Mouse (Mus musculus) cerebellum, adult (tissue): ENCODE measurements around the gene Cd86.

ENCODE experiments used
- ATAC-seq: cut with Nextera tagmentation; 2 replicates; pipeline ENCODE4 v1.9.2; 2017; ENCODE audit warnings: mild to moderate bottlenecking, moderate library complexity, mixed read lengths; ENCODE audit not compliant: insufficient number of reproducible peaks, low FRiP score, low TSS enrichment

Gene Cd86

DNA sequence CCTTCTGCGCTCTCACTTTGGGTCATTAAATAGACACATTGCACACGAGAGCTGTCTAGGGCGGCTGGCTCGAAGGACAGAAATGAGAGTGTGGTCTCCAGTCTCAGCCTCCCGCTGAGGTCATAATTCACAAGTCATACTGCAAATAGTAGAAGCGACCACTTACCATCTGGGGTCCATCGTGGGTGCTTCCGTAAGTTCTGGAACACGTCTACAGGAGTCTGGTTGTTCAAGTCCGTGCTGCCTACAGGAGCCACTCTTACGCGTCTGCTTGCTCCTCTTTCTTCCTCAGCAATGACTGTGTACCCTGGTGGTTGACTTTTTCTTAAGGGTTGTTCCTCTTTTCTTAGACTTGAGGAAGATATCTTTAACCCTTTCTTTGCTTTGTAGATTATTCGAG, at the start of gene Cd86:
Gene Cd86 (minus strand): TSS at position 300 of the 400 bp plus-strand sequence.
- no peak for ATAC-seq

DNA sequence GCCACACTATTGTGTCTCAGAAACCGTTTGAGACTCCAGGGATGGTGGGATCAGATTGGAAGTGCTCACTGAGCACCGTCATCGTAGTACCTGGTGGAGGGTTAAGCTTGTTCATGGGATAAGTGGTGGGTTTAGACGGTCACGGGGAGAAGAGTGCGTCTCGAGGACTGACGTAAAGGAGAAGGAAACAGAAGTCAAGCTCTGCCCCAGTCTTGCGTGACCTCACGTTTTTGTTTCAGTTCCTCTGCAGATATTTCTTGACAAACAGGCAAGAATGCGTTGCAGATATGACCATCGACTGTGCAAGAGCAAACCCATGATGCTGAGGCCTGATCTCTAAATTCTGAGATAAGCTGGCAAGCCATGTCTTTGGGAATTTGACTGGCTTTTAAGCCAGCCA, 45.9 kb upstream of the Cd86 start:
- ATAC-seq = no peak

DNA sequence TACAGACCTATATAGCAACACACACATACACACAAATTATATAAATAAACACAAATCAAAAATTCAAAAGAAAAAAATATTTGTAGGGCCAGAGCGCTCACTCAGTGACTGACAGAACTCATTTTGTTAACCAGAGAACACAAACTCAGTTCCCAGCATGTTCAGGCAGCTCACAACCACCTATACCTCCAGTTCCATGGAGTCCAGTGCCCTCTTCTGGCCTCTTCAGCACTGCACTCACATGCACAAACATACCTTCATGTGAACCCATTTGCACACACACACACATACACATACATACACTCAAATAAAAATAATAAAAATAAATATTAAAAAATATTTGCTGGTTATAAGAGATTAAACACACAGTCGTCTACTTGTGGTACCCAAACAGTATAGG, 44.9 kb upstream of the Cd86 start:
- ATAC-seq = no peak

DNA sequence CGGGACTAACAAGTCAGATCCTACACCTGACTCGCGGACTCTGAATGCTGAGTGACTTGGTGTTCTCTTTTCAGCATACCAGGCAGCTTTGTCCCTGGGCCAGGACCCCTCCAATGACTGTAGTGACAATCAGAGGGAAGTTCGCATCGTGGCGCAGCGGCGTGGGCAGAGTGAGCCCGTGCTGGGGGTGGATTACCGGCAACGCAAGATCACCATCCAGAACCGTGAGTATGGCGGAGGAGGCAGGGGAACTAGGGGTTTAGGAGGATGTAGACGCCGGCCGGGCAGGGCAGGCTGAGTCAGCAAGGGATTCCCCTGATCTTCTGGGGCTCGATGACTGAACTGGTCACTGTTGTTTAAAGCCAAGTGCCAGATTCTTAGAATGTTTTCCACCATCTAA, 43.5 kb upstream of the Cd86 start:
- no peak for ATAC-seq

DNA sequence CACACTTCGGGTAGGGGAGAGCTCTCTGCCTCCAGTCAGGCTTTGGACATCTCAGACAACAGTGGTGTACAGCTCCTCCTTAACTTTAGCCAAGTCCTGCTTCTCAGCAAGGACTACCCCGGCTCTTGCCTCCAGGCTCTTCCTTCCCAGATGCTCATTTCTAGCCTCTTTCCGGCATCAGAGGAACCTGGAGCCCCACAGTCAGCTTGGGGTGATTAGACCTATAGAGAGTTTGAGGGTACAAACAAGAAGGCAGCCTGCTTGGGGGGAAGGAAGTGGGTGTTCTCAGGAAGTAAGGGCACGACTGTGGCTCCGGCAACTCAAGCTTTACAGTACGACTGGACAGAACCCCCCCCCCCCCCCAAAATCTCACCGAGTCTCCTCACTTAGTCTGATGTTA, 42.9 kb upstream of the Cd86 start:
- no peak for ATAC-seq

DNA sequence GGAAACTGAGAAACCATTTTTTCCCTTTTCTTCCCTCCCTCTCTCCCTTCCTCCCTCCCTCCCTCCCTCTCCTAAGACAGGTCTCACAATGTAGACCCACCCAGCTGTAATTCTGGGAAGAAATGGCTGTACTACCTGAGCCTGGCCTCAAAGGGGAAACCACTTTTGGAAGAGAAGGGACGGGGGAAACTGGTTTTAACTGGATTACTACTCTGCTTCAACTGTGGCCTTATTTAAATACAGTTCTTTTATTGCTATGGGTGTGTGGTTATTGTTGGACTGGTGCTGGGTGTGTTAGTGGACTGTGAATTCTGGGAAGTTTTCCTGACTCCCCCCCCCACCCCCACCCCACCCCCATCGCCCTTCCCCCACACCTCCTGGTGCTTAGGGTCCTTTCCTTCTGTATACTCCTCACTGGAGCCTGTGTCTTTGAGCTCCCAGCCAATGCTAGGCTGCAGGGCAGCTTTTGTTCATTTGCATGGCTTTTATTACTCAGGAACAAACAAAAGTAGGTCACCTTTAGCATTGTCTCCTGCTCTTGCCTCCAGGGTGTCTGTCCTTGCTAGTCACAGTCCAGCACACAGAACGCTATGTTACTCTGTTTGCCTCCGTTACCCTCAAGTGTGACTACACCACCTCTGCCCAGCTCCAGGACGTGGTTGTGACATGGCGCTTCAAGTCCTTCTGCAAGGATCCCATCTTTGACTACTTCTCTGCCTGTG, 42.0 kb upstream of the Cd86 start:
- 0 out of 2 replicates have a peak, but pooled peaks have one; percentile 31 for ATAC-seq

DNA sequence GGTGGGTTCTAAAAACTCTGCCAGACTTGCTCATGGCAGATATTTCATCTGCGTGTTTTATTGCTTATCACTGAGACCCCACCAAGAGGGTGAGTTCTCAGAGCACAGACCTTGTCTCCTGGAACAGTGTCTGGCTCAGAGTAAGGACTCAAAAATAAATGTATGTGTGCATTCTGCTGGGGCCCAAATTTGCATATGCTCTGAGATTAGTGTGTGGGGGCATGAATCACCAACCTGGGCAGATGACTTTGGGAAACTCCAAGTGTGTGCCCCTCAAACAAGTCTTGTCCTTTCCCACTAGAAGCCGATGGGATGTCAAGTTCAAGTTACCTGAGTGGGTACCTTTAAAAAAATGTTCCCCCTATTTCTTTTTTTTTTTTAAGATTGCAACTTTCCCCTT, 34.6 kb upstream of the Cd86 start:
- no peak for ATAC-seq

DNA sequence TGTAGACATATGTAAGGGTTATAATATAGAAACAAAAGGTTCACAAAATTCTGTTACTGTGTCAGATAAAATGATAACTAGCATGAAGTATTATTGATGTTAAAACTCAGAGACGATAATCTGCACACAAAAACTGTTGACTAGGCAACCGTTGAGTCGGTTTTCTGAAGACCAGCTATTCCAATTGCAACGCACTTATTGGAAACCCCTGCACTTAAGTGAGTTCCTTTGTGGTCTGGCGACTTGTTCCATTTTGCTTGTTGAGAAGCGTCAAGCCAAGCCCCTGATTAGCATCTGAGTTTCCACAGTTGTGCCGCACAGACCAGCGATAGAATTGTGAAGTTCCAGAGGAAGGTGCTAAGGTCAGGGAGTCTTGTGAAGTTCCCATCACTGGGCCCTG, 31.4 kb upstream of the Cd86 start:
- no peak for ATAC-seq

DNA sequence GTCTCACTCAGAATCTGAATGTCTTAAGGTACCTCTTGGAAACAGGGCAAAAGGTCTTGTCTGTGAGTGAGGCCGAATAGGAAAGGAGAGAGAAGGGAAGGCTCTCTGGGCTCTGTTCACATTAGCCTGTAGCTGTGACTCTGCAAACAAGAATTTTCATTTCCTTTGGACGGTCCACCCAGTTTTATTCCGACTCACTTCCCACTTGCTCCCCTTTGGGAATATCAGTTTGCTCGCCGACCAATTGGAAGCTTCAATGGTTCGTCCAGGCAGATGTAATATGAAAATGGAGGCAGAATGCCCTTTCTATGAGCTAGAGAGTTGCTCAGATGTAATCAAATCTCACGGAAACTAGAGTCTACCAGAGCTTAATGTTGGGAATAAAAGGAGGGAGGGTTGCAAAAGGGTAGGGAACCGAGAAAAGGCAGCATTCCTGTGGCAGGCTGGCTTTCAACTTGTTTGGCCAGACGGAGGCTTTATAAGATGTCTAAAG, 29.0 kb upstream of the Cd86 start:
- no peak for ATAC-seq

DNA sequence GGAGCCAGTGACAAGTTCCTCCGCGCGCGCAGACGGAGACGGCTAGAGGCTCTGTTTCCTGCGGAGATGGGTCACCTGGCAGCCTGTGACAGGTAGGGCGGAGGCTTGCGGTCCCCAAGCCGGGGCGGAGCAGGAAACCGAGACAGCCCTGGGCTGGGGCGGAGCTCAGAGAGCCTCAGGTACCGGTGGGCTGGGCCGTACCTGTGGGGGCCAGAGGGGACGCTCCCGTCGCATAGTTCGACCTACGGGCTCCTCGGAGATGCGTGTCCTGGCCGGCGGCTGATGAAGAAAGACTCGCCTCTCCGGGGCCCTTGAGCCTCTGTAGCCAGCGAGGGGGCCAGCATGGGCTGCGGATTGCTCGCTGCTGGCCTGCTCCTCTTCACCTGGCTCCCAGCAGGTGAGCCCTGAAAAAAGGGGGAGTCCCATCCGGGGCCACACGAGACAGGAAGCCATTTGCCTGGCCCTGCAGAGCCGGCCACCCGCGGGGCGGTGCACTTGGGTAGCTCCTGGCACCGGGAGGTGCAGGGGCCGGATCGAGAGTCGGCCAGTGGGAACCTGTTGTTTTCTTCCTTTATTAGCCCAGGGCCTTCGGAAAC, 28.0 kb upstream of the Cd86 start, which contains the start of gene Ildr1:
Gene Ildr1 (plus strand): TSS at position 161 of the 596 bp plus-strand sequence.
- ATAC-seq = no peak

DNA sequence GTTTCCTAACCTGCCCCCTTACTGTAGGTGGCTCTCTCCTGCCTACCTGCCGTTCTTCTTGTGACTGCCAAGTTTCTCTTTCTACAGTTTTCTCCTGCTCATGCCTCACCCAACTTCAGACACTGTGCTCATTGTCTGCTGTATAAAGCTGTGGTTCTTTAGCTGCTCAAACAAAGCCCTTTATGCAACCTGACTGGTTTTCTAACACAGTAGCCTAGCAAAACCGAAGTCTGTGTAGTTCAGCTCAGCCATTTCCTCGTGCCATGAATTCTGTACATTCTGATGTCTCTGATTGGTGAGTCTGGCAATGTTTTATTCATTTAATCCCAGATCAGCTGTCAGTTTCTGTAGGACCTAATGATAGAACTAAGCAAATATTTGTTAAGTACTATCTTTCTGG, 25.6 kb upstream of the Cd86 start:
- ATAC-seq = no peak

DNA sequence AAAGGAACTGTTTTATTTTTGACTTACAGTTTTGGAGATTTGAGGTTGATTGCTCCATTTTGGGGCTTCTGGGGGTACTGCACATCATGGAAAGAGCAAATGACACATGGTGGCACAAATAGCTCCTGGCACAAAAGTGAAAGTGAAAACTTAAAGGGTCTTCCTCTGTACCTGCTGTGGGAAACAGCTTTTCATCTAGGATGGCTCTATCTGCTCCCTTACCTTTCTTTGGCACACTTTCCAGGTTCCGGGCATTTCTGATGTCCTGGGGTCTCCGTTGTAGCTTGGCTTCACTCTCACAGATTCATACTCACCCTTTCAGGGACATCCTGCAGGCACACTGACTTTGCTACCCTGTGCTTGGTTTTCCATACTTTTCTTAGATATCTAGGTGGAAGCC, 22.2 kb upstream of the Cd86 start:
- ATAC-seq = no peak

DNA sequence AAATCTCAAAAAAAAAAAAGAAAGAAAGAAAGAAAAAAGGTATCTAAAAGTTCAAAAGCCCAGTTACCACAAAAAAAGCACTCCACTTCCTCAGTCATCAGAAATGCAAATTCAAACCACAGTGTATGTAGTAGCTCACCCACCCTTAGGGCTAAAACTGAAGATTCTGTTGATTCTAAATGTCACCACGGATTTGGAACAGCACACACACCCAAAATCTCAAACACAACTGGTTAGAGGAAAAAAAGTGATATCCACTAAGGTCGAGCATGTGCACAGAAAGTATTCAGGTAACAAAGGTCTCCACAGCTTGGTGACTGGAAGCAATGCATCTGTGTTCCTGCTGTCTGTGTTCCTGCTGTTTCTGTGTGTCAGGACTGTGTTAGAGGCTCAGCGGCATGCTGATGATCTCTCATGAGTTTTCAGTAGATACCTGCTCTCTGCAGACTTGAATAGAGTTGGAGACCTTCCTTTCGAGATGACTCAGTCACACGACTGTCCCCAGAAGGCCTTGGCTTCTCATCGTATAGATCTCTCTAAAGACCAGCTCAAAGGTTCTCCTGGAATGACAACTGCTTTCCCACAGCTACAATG, 18.5 kb upstream of the Cd86 start:
- no peak for ATAC-seq

DNA sequence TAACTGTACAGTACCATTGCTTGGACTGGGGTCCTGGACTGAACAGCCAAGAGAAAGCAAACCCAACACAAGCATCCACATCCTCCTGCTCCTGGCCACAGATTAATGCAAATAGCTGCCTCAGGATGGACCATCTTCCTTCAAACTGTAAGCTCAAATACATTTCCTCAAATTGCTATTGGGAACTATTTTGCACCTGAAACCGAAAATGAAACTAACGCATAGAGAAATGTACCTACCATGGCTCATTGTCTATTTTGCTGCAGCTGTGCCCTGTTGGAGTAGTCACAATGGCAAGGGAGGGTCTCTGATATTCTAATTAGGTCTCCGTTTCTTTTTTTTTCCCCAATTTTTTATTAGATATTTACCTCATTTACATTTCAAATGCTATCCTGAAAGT, 15.9 kb upstream of the Cd86 start:
- no peak for ATAC-seq

DNA sequence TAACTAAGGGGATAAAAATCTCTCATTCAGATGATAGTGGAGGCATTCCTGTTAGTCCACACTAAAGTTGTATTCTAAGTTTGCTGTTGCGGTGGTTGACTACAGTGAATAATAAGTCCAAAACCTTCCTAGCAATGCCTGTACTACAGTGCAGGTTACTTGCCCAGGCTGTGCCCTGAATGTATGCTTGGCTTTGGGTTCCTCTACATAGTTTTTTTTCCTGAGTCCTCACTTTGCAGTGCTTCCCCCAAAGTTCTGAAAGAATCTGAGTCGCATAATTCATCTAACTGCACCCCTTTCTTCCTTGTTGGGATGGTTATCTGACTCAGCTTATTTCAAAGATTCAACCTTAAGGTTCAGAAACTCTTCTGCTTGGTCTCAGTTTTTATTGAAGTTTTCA, 10.0 kb upstream of the Cd86 start:
- no peak for ATAC-seq

DNA sequence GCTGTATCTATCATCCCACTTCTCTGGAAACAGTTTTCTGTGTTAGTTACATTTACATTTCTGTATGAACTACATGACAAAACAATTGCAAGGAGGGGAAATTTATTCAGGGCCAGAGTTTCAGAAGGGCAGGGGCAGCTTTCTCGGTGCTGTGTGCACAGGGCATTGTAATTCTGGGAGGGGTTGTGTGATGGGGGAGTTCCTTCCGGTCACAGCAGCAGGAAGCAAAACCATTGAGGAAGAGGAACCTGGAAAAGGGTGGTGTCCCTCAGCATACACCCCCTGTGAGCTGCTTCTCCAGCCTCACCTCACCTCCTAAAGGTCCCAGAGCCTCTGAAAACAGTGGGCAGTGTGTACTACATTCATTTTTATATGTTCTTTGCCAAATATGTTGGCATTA, 9.4 kb upstream of the Cd86 start:
- no peak for ATAC-seq

DNA sequence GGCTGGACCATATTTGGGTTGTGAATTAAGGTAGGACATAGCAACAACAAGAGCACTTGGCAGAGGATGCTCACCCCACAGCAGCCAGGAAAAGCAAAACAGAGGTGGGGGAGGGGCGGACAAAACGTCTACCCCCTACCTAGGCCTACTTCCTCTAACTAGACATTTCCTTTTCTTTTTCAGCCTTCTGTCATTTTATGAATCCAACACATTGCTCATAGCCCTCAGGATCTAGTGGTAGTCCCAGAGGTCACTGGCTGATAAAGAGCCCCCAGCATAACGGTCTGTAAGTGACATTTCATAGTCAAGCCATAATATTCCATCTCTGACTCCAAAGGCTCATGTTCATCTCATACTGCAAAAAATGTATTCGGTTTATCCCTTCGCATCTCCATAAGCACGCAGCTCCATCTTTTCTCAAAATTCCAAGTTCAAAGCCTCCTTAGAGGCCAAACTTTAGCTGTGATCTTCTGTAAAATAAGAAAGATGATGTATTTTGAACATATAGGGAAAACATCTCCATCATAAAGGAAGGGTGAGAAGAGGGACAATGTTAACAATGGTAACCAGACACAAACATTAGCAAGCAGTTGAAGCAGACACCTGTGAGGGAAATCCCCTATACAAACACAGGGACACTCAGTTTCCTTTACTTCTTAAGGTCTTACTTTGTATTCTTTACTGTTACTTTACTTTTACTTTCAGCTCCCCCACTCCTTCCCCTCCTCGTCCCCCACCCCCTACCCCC, 8.8 kb upstream of the Cd86 start:
- no peak for ATAC-seq

DNA sequence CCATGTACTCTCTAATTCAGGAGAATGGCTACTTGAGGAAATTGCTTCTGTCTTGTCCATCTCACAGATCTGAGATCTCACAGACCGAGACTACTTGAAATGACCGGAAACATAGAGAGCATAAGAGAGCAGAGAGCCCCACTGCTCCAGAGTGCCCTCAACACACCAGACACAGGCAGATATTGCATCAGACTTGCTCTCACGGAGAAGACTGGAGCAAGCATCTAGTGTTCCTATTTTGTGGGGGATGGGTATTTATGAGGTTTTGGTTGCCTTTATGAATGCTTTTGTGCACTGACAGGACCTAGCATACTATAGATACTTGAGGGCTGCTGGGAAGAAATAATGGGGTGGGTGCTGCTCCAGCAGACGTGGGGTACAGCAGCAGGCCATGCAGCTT, 7.3 kb upstream of the Cd86 start:
- no peak for ATAC-seq

DNA sequence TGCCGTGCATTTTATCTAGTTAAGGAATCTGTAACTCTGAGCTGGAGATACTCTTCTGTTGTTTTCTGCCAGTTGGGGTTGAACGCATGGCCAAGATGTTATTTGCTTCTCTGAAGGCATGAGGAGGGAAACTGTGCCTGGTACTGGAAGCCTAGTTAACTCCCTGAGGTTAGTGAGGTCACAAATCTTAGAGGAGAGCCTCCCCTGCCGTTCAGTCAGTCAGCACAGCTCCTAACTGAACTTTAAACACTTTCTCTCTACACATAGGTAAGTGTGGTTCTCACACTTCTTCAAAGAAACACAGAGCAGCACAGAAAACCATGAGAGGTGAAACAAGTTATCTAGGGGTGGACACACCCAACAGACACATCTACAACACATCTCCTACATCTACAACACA, 4.7 kb upstream of the Cd86 start:
- no peak for ATAC-seq

DNA sequence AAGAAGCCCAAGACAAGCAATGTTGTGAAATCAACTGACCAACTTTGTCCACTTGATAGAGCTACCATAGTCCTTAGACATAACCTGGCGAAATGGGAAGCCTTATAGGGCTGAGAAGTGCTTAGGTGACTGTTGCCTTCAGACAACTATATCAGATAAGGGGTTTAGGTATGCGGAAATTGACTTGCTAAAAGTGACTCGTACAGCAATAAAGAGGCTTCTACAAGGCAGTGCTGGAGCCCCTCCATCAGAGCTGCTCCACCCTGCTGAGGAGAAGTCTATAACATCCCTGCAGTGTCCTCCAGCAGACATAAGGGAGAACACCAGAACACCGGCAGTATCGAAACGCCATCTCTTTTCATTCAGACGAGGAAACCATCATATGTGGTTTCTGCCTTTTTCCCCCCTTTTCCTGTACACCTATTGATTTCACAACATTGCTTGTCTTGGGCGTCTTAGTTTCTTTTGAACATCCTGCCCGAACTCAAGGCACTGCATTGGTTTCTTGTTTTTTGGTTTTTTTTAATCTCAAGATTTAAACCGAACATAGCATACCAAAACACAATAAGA, 652 bp upstream of the Cd86 start:
- no peak for ATAC-seq

DNA sequence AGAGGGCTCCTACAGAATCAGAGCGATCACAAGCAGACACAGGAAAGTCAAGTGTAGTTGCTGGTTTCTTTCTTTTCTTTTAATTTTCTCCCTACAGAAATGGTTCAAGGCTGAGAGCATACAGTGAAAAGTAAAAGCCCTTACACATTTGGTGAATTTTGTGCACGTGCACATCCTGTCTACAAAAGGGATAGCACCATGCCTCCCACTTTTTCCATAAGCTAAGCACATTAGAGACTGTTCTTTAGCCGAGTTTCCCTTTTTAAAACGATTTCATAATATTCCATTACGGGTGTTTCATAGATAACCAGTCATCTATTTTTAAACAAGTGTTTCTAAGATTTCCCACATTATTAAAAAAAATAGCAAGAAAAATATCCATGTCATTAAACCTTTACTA, 2.4 kb downstream of the Cd86 start:
- no peak for ATAC-seq
